Mouse (Mus musculus): ENCODE measurements around the gene Slc44a4.

Gene Slc44a4

GRCm38 (mm10) chr17:34917188-34917587 lies 2.9 kb downstream of the Slc44a4 start:
- POLR2A ChIA-PET: interaction anchor here (0.5 to 8.3 kb wide), 30 partner anchors 7 to 142 kb away, joined by 3 to 67 read pairs (median 4); partner anchors contain the start of genes C2 (in 1 of the 4), Ddah2 (in 1 of the 4), Ehmt2 (in 1 of the 4) and Gm20547 (in 1 of the 4)
- CTCF ChIA-PET: interaction anchor here in 1 of 4 experiments (0.6 to 2.5 kb wide), 3 partner anchors 13 to 37 kb away, joined by 3 to 9 read pairs (median 4); partner anchors contain the start of genes C2, Ehmt2 and Neu1

- POLR2A ChIA-PET: interaction anchor here (0.6 to 4.0 kb wide), 11 partner anchors 10 to 61 kb away, joined by 3 to 43 read pairs (median 3); partner anchors contain the start of gene Slc44a4 (in 1 of the 4)
Observed at GRCm38 (mm10) chr17:34922939-34923338, 8.7 kb downstream of the Slc44a4 start.

GRCm38 (mm10) chr17:34924258-34924657 lies 10.0 kb downstream of the Slc44a4 start:
- ChIA-PET POLR2A (interaction anchor here in 3 of 4 experiments (0.7 to 4.0 kb wide), 16 partner anchors 8 to 321 kb away, joined by 3 to 43 read pairs (median 5); partner anchors contain the start of gene Slc44a4 (in 1 of the 3)), CTCF (interaction anchor here (0.6 to 4.5 kb wide), 14 partner anchors 9 to 311 kb away, joined by 3 to 34 read pairs (median 4); partner anchors contain the start of genes Ehmt2 (in 1 of the 4), Nfkbil1 (in 1 of the 4) and Slc44a4 (in 1 of the 4))

More at GRCm38 (mm10) chr17:34922939-34923338, 8.7 kb downstream of the Slc44a4 start:
- CTCF ChIA-PET: interaction anchor here in 3 of 4 experiments (0.6 to 4.5 kb wide), 14 partner anchors 8 to 312 kb away, joined by 3 to 34 read pairs (median 4); partner anchors contain the start of genes Neu1 (in 1 of the 3) and Nfkbil1 (in 1 of the 3)

- POLR2A ChIA-PET: interaction anchor here (0.7 to 3.2 kb wide), 24 partner anchors 8 to 158 kb away, joined by 3 to 78 read pairs (median 6); partner anchors contain the start of gene Slc44a4 (in 1 of the 4)
- CTCF ChIA-PET: interaction anchor here in 3 of 4 experiments (0.6 to 1.6 kb wide), 12 partner anchors 8 to 241 kb away, joined by 3 to 14 read pairs (median 3); no protein-coding TSS in a partner anchor
Observed at GRCm38 (mm10) chr17:34927306-34928019, 13.2 kb downstream of the Slc44a4 start.

- CTCF ChIA-PET: interaction anchor here in 2 of 4 experiments (0.6 to 1.6 kb wide), 6 partner anchors 10 to 840 kb away, joined by 3 to 14 read pairs (median 4); partner anchors contain the start of gene Lsm2 (in 1 of the 2)
- POLR2A ChIA-PET: interaction anchor here (0.6 to 3.2 kb wide), 18 partner anchors 9 to 538 kb away, joined by 3 to 78 read pairs (median 4); no protein-coding TSS in a partner anchor
Observed at GRCm38 (mm10) chr17:34928841-34929240, 14.6 kb downstream of the Slc44a4 start.

GRCm38 (mm10) chr17:34931061-34931734 lies 16.9 kb downstream of the Slc44a4 start, which contains the start of gene Neu1:
Neu1 (plus strand) TSS chr17:34931253.
- ChIA-PET POLR2A (interaction anchor here (0.6 to 6.6 kb wide), 59 partner anchors 9 to 876 kb away, joined by 3 to 158 read pairs (median 4); partner anchors contain the start of genes H2-DMa (in 2 of the 4), Vars (in 2 of the 4), C2 (in 1 of the 4) and Cfb (in 1 of the 4)), CTCF (interaction anchor here (0.6 to 3.1 kb wide), 27 partner anchors 8 to 749 kb away, joined by 3 to 11 read pairs (median 4); partner anchors contain the start of genes C2 (in 1 of the 4), Ehmt2 (in 1 of the 4) and Zbtb12 (in 1 of the 4))

- POLR2A ChIA-PET: interaction anchor here (0.7 to 6.6 kb wide), 37 partner anchors 10 to 813 kb away, joined by 3 to 158 read pairs (median 4); partner anchors contain the start of genes H2-DMa (in 2 of the 4), C2 (in 1 of the 4), Ehmt2 (in 1 of the 4) and Lsm2 (in 1 of the 4)
- CTCF ChIA-PET: interaction anchor here in 2 of 4 experiments (0.6 to 3.1 kb wide), 13 partner anchors 9 to 44 kb away, joined by 3 to 9 read pairs (median 4); partner anchors contain the start of genes C2 (in 1 of the 2) and Ehmt2 (in 1 of the 2)
Observed at GRCm38 (mm10) chr17:34931735-34932098, 17.5 kb downstream of the Slc44a4 start.

GRCm38 (mm10) chr17:34932287-34932686 lies 18.0 kb downstream of the Slc44a4 start:
- POLR2A ChIA-PET: interaction anchor here (0.7 to 6.6 kb wide), 15 partner anchors 14 to 68 kb away, joined by 3 to 158 read pairs (median 5); partner anchors contain the start of genes Lsm2 (in 1 of the 4) and Vars (in 1 of the 4)
- CTCF ChIA-PET: interaction anchor here in 2 of 4 experiments (1.1 to 3.1 kb wide), 8 partner anchors 9 to 21 kb away, joined by 3 to 9 read pairs (median 6); no protein-coding TSS in a partner anchor

GRCm38 (mm10) chr17:34934031-34934430 lies 19.8 kb downstream of the Slc44a4 start:
- ChIA-PET POLR2A (interaction anchor here (0.6 to 6.6 kb wide), 18 partner anchors 10 to 177 kb away, joined by 3 to 158 read pairs (median 4); partner anchors contain the start of gene Ddah2 (in 1 of the 4)), CTCF (interaction anchor here in 2 of 4 experiments (0.7 to 2.8 kb wide), 9 partner anchors 10 to 78 kb away, joined by 3 to 11 read pairs (median 3); no protein-coding TSS in a partner anchor)

GRCm38 (mm10) chr17:34934830-34935229 lies 20.6 kb downstream of the Slc44a4 start:
- CTCF ChIA-PET: interaction anchor here in 2 of 4 experiments (0.8 to 2.8 kb wide), 6 partner anchors 10 to 74 kb away, joined by 3 to 11 read pairs (median 4); no protein-coding TSS in a partner anchor
- POLR2A ChIA-PET: interaction anchor here (0.6 to 6.6 kb wide), 15 partner anchors 10 to 176 kb away, joined by 3 to 158 read pairs (median 4); partner anchors contain the start of gene Lsm2 (in 1 of the 4)

GRCm38 (mm10) chr17:34937960-34938505 lies 23.8 kb downstream of the Slc44a4 start:
- ChIA-PET POLR2A (interaction anchor here in 3 of 4 experiments (0.9 to 3.0 kb wide), 5 partner anchors 12 to 21 kb away, joined by 3 to 19 read pairs (median 5); no protein-coding TSS in a partner anchor), CTCF (interaction anchor here in 1 of 4 experiments (0.5 kb wide), 1 partner anchor 150 kb away, joined by 4 read pairs; no protein-coding TSS in a partner anchor)

GRCm38 (mm10) chr17:34941344-34942041 lies 27.2 kb downstream of the Slc44a4 start:
- ChIA-PET CTCF (interaction anchor here in 3 of 4 experiments (0.7 to 0.9 kb wide), 4 partner anchors 10 to 118 kb away, joined by 3 to 4 read pairs (median 3); no protein-coding TSS in a partner anchor), POLR2A (interaction anchor here (0.7 to 3.2 kb wide), 16 partner anchors 8 to 62 kb away, joined by 3 to 26 read pairs (median 6); partner anchors contain the start of genes Neu1 (in 2 of the 4), Lsm2 (in 1 of the 4) and Zbtb12 (in 1 of the 4))

GRCm38 (mm10) chr17:34943128-34943815 lies 29.0 kb downstream of the Slc44a4 start:
- ChIA-PET POLR2A (interaction anchor here (0.5 to 3.2 kb wide), 13 partner anchors 7 to 41 kb away, joined by 3 to 26 read pairs (median 5); no protein-coding TSS in a partner anchor), CTCF (interaction anchor here in 3 of 4 experiments (0.5 to 0.8 kb wide), 6 partner anchors 19 to 555 kb away, joined by 3 to 5 read pairs (median 3); no protein-coding TSS in a partner anchor)

- ChIA-PET CTCF (interaction anchor here in 3 of 4 experiments (0.7 to 1.3 kb wide), 3 partner anchors 10 to 155 kb away, joined by 3 to 4 read pairs (median 4); no protein-coding TSS in a partner anchor), POLR2A (interaction anchor here in 3 of 4 experiments (0.8 to 9.1 kb wide), 4 partner anchors 11 to 13 kb away, joined by 3 to 158 read pairs (median 4); partner anchors contain the start of gene Neu1 (in 2 of the 3))
Observed at GRCm38 (mm10) chr17:34944362-34944761, 30.1 kb downstream of the Slc44a4 start.

Measured in embryonic stem cell, embryonic (primary cell).